Mouse (Mus musculus) liver, embryonic 15.5 days (tissue): ENCODE data around the gene Slc30a6. TPM values are rescaled to one million over a fixed set of nuclear protein-coding genes. Genes with fewer than 3 reads are reported as not detected.

Experiments used
- polyA plus RNA-seq: library from polyadenylated mRNA; unstranded; fragments of >200 nt; fragmentation: Nextera tagmentation; extraction: Ambion mirVana; gene quantifications from 2 replicates; pipeline ENCODE4 v1.2.1, GENCODE M21; 2015

Gene Slc30a6
- polyA plus RNA-seq, 1 experiment from 2014 or later = 16.4 TPM

Other genes starting within 250 kb of the Slc30a6 start
- 88.8 and 96.4 TPM in 2 replicates for gene Memo1, start 100.1 kb upstream of the Slc30a6 start, polyA plus RNA-seq
- gene Dpy30, start 71.7 kb upstream of the Slc30a6 start, polyA plus RNA-seq = 98.0 and 119 TPM in 2 replicates
- 5.2 and 5.3 TPM in 2 replicates for gene Spast, start 56.6 kb upstream of the Slc30a6 start, polyA plus RNA-seq
- gene Nlrc4, start 63.5 kb downstream of the Slc30a6 start, polyA plus RNA-seq = 0.48 and 0.58 TPM in 2 replicates
- gene Yipf4, start 93.9 kb downstream of the Slc30a6 start, polyA plus RNA-seq = 67.7 and 74.2 TPM in 2 replicates
- gene Birc6, start 132.7 kb downstream of the Slc30a6 start, polyA plus RNA-seq = 25.3 and 26.1 TPM in 2 replicates